In the genomic region with DNA sequence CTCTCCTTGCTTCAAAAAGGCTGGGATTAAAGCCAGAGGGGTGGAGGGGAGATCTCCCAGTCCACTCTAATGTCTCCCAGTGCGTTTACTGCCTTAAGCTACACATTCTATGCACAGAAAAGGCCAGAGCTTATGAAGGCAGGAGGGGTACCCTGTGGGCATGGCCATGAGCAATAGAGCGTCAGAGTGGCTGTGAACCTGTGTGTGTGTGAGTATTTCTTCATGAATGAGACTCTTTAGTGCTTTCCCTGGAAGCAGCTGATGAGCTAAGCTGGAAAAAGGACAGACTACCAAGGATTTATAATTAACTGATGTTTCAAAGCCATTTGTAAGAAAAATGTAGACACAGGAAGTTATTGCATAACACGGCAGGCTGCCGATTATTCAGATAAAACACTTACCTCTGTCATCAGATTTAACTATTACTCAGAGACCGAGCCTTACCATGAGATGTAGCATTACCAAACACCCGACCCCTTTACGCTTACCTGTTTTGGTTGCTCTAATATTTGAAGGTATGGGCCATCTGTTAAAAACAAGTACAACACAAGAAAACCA, we compare ENCODE assay signal across 14 mouse cellular contexts.
"Had no signal": no experiment of that assay in that cellular context is flagged by ENCODE, and none has a peak within 500 bp of the region (broad histone marks: within the 10 kb centered on the region; RNA-seq: fewer than 3 reads in every experiment).

No protein-coding gene starts in this region.

- H3K27me3 ChIP-seq: kidney, embryonic 15.5 days; limb, embryonic 12.5 days; liver, embryonic 12.5 days; midbrain, embryonic 13.5 days; neural tube, embryonic 15.5 days had no signal

- ATAC-seq: liver, embryonic 12.5 days; midbrain, embryonic 13.5 days had no signal

- DNase-seq: kidney, adult 11 months; kidney, postnatal 25 days; lung, postnatal 4 days; right cerebral cortex, adult 18-20 months; right cerebral cortex, postnatal 25 days; thymus, postnatal 4 days had no signal

- H3K4me1 ChIP-seq: kidney, embryonic 15.5 days; midbrain, embryonic 13.5 days; neural tube, embryonic 15.5 days had no signal

- H3K27ac ChIP-seq: kidney, embryonic 15.5 days; layer of hippocampus, adult 2 months; limb, embryonic 12.5 days; liver, embryonic 12.5 days; midbrain, embryonic 13.5 days; neural tube, embryonic 15.5 days; stomach, postnatal 0 days had no signal

- H3K9ac ChIP-seq: kidney, embryonic 15.5 days; limb, embryonic 12.5 days; liver, embryonic 12.5 days; midbrain, embryonic 13.5 days; neural tube, embryonic 15.5 days had no signal

- H3K4me2 ChIP-seq: kidney, embryonic 15.5 days; limb, embryonic 12.5 days; liver, embryonic 12.5 days; midbrain, embryonic 13.5 days; neural tube, embryonic 15.5 days had no signal

- H3K9me3 ChIP-seq: kidney, embryonic 15.5 days; limb, embryonic 12.5 days; liver, embryonic 12.5 days; midbrain, embryonic 13.5 days; neural tube, embryonic 15.5 days had no signal

- H3K4me3 ChIP-seq: kidney, embryonic 15.5 days; layer of hippocampus, adult 2 months; limb, embryonic 12.5 days; liver, embryonic 12.5 days; midbrain, embryonic 13.5 days; myocyte; neural tube, embryonic 15.5 days had no signal
